Mouse (Mus musculus) forelimb bud, embryonic 11.5 days (tissue): ENCODE measurements at regions not wholly inside any gene's neighbourhood (a gene's known extent, or its start where the extent isn't known, plus 50 kb on each side); places are given as distances from the start of the nearest gene placed in this dataset.
A peak's percentile ranks its signal among the peaks of the same experiment; 100 is the strongest.

Experiments
- DNase-seq: peaks from one replicate; pipeline ENCODE4 v3.0.0-alpha.2; 2012; ENCODE audit warnings: low read depth, low spot score

DNA sequence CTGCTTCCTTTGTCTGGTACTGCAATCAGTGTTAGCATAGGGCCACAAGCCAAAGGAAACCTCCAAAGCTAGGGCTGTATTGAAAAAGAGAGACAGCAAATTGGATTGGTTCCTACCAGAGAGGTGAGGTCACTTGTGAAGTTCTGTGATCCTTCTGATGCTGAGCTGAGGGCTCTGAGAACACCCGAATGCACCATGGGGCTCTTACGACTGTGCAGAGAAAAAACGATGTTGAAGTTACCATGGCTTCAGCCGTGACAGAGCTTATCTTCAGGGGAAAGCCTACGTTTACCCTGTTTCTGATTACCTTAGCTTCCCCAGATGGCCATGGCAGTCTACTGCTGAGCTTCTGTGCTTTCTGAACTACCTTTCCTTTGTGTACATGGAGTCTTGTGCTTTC, 53.9 kb upstream of the Fmo9 start:
- no peak for DNase-seq

DNA sequence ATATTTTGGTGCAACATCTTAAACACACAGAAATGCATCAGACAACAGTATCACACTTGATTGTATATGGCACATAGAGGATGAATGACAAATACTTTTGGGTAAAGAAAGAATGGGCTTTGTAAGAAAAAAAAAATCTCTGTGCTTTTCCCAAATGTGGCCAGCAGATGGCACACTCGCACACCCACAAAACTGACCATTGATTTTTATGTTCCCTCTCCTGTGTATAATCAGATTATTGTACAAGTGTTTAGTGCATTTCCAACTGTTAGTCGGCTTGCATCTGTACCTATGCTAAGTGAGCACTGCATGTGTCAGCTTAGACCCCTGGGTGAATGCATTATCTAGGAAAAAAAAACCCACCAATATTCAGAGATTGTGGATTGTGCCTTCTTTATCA, 56.4 kb upstream of the Fmo9 start:
- peak; percentile 39 for DNase-seq

DNA sequence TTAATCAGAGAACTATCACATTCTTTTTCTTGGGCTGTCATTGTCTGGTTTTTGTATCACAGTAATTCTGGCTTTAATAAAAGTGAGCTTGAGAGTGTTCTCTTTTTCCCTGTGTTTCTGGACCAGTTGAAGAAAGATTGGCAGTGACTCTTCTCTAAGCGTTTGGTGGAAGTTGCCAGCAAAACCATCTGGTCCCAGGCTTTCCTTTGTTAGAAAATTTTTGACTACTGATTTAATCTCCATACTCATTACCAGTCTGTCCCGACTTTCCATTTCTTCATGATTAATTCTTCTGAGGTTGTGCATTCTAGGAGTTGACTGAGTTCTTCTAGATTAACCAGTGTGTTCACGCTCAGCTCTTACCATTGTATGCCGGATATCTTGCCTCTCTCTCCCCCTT, 68.6 kb upstream of the Fmo9 start:
- no peak for DNase-seq

DNA sequence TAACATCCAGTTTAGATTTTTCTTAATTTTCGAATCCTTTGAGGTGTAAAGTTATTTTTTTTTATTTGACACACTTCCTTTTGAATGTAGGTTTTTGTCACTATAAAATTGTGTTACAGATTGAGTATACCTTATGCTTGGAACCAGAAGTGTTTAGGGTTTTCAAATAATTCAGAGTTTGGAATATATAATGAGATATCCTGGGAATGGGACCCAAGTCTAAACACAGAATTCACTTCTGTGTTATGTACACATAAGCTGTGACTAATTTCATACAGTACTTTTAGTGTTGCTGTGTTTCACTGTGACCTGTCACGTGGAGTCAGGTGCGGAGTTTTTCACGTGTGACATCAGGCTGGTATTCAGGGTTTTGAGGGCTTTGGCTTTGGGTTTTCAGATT, 69.1 kb upstream of the Fmo9 start:
- DNase-seq, result no peak

DNA sequence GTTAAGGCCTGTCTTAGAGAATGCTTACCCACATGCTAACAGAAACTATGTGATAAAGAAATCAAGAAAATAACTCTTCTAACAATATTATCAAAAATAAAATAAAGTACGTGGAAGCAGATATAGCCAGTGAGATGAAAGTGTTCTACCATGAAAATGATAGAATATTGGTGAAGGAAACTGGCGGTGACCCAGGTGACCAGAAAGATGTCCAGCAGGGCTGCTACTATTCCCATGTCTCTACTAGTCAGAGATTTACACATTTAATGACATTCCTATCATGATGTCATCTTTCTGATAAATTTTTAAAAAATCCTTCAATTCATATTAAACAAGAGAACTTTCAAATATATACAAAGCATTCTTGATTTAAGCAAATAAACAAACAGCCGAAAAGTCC, 69.8 kb upstream of the Fmo9 start:
- DNase-seq, result no peak

DNA sequence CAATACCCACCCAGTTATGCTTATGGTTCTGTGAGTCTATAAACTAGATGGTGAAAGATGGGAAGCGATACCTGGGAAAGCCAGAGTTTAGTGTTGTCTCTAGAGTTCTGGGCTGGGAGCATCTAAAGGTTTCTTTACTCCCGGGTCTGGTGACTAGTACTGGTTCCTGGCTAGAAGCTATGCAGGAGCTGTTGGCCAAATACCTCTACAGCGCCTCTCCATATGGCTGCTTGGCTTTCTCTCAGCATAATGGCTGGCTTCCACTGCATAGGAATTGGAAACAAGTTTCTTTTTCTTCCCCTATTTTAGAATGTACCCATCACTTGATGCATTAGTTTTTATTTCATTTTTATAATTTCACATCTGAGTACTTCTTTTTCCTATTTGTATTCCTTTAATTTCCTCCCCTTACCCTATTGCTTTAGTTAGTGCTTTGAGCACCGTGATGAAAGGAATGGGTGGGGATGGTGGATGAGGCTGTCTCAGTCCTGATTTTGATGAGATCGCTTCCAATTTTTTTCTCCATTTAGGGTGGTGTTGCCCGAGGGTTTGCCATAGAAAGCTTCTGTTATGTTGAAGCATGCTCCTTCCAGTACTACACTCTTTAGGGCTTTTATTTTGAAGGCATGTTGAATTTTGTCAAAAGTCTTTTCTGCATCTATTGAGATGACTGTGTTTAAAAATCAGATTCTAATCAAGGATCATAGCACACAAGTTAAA, 71.5 kb upstream of the Fmo9 start:
- DNase-seq, result no peak

DNA sequence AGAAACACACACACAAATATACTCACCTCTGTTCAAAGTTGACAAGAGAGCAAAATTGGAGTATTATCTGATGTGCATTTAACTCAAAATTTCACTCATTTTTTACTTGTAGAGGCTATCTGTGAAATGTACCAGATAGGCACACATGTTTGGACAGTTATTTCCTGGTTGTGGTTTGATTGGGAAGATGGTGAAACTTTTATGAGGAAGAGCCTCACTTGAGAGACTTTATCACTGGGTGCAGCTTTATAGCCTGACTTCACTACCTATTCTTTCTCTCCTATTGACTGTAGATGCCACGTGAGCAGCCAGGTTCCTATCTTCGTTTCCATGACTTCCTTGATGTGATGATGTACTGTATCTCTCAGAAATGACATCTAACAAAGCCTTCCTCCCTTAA, 77.3 kb upstream of the Fmo9 start:
- no peak for DNase-seq

DNA sequence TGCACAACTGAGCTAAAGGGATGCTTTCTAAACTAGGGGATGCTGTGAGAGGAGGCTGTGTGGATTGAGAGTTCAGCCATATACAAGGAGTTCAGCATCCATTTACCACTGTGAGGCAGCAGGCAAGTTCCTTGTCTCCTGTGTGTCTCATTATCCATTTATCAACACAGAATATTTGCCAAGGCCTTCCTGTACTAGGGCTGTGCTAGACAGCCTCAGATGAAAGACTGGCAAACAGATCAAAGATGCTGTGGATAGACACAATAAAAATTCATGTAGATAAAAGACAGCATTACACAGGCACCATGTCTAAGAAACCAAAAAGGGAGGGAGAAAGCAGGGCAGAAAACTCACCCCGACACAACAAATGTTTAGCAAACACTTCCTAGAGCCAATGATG, 91.5 kb upstream of the Fmo9 start:
- no peak for DNase-seq

DNA sequence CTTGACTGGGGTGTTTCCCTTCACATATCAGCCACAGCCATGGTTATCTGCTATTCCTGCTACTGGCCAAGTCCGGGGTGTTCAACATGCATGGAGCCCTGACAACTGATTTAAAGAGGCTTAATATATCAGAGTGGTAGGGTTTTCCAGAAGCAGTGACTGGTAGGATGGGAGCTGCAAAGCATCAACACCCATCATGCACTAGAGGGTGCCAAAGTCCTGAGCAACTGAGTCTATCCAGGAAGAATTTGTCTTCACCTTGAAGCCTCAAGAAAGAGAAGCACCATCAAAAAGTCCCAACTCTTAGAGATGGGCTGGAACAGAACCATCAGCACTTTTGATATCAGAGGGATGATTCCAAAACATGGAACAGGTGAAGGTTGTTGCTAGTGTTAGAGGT, 100.5 kb upstream of the Fmo9 start:
- peak; percentile 8 for DNase-seq

DNA sequence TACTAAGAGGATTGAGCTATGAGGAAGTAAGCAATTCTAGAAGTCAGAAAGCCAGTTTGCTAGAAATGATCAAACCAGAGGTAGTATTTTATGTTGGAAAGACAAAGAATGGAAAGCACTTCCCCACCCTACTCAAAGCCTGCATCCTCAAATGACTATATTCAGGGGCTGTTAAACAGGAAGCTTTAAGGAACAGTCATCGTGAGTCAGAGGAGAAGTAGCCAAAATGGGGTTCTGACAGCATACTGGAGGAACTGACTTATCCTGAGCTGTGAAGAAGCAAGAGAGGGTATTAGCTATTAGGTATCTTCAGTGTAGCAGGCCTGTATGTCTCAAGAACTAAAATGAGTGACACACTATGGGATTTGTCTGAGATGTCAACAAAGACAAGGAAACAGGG, 106.3 kb upstream of the Fmo9 start:
- DNase-seq, result no peak

DNA sequence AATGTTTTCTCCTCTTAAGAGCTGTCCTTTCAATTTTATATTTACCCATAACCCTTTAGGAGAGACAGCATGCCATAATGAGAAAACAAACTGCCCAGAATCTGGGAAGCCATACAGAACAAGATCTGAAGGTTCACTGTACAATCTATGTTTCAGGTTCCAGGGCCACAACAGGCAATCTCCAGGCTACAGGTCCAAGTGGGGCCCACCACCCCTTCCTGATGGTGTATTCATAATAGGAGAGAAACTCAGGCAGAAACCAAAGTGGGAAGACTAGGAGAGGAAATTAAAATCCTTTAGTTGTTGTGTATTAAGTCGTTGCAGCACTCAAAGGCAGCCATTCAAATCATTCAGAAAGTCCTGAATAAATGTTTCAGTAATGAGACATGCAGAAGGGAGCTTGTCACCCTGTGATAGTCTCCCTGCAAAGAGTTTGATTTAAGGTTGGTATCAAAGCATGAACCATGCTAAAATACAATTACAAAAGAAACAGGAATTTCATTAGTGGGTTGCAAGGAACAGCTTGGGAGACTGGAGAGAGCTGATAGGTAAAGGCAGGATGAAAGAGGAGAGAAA, 107.3 kb upstream of the Fmo9 start:
- DNase-seq, result no peak

DNA sequence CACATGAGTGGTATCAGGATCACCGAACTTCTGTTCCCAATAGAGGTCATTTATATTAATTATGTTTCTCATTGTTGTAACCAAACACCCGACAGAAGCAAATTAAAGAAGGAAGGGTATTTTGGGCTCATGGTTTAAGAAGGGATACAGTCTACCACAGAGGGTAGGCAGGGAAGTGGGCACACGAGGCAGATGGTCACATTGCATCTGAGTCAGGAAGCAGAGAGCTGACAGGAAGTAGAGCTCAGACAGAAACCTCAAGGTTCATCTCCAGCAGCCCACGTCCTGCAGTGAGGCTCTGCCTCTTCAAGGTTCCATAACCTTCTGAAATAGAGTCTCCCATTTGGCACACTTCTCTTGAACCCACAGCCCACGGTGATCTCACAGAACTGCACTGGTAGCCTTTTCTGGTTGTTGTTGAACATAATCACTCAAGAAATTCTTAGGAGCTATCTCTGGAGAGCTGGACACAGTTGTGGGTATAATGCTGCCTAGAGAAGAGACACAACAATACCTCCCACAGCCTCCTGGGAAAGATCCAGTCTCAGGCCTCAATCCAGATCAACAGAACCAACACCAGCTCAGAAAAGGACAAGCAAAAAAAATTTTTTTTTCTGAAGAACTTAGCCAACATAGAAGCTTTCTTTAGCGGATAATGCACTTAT, 111.5 kb upstream of the Fmo9 start:
- DNase-seq, result no peak

DNA sequence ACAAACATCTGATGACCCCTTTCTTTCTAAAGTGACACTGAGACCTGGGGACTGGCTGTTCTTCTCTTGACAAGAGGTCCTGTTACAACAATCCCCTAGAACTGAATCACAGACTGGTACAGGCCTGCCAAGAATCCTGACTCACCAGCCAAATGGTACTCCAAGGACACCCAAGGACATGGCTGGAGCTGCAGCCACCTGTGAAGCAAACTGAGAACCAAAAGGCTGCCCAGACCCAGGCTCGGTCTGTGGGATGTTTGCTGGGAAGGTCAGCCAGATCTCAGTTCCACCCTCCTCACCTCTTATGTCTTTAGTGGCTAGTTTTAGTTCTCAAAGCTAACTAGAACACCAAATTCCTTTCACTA, 112.1 kb upstream of the Fmo9 start:
- DNase-seq, result no peak

DNA sequence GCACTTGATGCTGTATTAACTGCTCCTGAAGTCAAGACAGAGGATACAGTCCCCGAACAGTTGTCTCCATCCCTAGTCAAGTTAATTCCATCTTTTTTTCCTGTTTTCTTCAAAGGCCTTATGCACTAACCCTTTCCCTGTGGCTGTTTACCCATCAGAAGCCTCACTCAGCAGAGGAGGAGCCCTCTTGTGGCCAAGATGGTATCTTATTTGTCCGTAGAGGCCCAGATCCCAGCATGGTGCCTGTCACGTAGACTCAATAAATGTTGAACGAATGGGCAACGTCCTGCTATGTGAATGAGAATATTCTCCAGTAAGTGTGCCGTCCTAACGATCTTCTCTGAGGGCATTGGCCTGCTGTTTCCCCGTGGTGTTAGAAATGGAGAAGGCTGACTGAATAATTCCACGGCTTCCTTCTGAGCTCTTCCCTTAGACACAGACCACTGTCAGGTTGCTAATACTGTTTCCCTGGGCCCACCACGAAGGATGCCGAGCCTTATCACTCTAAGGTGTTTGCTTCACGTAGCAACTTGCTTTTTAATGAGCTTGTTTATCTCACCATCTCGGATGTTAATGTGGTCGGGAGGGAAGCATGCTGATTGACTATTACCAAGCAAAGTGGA, 113.1 kb upstream of the Fmo9 start:
- peak; percentile 4 for DNase-seq

DNA sequence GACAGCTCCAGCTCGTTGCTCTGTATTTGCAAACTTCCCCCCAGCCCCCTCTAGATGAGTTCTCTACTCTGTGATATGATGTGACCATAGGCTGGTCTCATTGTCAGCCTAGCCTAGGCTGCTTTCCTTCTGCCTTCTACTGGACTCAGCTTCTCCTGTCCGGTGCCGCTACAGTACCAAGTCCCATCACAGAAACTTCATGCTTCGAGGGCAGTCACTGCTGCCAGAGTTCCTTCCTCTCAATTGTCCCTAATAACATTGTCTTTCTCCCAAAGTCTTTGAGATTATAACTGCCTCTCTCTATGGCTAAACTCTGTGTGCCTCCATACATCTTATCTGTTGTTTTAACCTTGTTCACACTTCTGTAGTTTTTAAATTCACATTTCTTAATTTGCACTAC, 114.0 kb upstream of the Fmo9 start:
- no peak for DNase-seq

DNA sequence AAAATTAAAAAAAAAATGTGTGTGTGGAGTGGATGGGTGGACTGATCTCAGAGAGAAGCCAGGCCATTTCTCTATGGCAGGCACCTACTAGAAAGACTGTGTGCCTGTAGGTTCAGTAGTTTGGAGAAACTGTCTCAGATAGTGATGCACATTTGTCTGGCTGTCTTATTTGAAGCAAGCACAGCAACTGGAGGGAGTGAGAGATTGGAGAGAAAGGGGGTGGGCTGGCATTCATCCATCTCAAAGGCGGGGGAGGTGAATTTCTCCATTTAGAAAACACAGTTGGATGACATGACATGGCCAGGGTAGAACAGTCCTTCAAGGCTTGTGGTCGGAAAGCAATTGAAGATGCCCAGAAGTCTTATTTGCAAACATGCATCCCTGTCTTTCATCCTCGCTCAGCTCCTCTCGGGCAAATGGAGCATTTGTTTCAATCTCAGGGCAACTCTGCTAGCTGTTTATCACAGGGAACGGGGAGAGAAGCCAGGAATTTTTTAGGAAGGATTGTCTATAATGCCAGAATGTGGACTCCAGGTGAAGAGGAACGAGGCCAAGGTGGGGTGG, 114.8 kb upstream of the Fmo9 start:
- no peak for DNase-seq

DNA sequence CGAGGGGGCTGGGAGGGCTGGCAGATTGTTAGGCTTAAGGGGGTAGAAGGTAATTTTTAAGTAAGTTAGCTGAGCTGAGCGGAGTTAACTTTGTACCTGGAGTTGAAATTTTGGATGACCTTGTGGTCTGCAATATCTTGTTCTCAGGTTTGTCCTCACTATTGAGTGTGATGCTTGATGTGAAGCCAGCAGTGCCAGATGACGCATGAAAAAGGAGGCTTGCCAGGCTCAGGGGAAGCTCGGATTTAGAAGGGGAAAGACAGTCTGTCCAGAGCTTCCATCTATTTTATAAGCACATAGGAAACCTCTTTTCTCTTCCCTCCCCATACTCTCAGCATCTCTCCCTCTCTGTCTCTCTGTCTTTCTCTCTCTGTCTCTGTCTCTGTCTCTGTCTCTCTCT, 115.3 kb upstream of the Fmo9 start:
- DNase-seq, result no peak

DNA sequence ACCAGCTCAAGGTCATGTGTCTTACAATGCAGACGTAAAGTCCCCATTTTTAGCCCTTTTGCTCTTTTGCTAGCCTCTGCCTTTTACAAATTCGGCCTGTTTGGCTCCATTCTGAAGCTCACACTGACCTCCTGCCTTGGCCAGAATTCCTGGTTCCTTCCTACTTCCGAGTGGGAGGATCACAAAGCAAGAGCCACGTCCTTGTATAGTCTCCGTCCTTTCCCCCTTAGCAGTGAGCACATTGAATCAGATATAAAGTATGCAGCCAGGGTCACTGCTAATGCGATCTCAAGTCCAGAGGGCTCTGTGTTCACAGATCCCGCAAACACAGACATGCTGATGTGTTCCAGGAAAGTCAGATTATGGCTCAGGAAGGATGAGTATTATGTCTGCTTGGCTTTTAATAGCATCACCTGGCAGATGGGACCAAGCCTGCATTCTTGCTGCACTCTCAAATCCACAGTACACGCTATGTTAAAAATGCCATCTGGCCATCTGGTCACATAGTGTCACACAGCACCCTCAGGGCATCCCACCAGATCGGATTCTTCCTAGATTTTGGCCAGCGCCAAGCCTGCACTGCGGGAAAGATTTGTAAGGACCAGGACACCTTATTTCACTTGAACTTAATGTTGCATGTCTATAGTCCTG, 119.4 kb upstream of the Fmo9 start:
- DNase-seq, result no peak

DNA sequence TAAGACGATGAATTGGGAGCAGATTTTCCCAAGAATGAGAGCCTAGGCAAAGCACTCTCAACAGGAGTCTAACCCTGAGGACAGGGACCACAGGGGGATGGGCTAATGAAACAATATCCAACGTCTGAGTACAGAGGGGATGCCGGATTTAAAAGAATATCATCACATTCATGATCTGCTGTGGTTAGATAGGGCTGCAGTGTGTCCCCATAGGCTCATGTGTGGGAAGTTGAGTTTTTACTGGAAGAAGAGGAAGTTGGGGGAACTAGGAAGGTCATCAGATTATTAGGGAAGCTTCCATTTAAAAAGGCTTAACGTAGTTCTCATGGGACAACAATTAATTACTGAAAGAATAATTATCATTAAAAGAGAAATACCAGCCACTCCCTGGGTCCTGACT, 120.3 kb upstream of the Fmo9 start:
- no peak for DNase-seq

DNA sequence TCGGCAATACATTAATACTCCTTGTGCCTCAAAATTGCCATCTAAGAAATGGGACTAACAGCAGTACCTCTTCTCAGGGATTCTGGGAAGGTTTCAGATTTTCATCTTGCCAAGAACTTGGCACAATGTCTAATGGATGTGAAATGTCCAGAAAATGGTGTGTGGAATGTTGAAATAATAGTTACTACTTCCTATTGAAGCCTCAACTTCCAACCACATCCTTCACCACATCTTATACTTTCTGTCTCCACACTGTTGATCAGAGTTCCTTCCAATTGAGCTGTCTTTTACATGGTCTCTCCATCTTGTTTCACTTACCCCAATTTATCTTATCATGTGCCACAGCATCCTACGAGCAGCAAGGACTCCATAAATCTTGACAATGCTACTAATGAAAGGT, 122.3 kb upstream of the Fmo9 start:
- DNase-seq, result no peak

DNA sequence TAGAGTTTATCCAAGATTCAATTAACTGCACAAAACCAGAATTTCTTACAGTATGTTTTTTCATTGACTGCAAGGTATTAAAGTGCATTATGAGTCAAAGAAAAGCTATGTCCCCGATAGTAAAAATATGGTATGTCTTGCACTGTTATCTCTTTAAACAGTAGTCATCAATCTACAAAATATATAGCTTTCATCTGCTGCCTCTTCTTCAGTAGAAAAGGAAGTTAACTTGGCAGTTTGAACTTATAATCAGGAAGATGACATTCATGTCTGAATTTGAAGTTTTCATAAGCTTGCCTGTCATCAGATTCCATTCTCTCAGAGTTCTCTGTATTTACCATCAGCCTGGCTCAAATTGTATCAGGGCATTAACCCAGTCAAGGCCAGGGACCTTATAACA, 122.7 kb upstream of the Fmo9 start:
- DNase-seq, result no peak
